Mouse (Mus musculus) bone marrow, adult 2 months (tissue): ENCODE data around the gene Fam234b.

Experiments used
- CTCF ChIP-seq: fragments of 200-500 bp; IDR thresholded peaks from 2 replicates; pipeline ENCODE4 v1.5.1; 2011; ENCODE audit warnings: low read length, control low read depth; ENCODE audit not compliant: control insufficient read depth, insufficient read depth
- POLR2A ChIP-seq: fragments of 200-500 bp; IDR thresholded peaks from 2 replicates; pipeline ENCODE4 v1.6.1; 2011; ENCODE audit warnings: low read depth, mild to moderate bottlenecking, control low read depth, low read length, borderline replicate concordance; ENCODE audit not compliant: control insufficient read depth

DNA sequence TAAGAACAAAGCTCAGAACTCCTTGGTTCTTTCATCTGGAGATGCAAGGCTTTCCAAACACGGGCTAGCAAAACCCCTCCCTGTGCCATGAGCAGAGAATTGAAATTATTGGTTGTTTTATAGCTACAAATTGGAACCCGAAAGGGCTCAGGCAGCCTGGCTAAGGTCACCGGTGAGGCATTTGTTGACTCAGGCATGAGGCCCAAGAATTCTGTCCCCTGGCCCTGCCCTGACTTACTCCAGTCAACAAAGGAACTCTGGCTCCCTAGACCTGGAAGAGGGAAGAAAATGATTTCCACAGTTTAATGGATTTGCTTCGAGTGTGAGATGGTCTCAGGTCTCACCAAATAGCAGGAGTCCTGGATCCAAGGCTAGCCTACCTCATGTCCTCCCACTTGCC, 94.6 kb downstream of the Fam234b start:
- no peak for TF ChIP-seq CTCF
- TF ChIP-seq POLR2A: no peak
